Mouse (Mus musculus) neutrophil, adult 5-6 weeks (primary cell): ENCODE measurements at regions not wholly inside any gene's neighbourhood (a gene's known extent, or its start where the extent isn't known, plus 50 kb on each side); places are given as distances from the start of the nearest gene placed in this dataset.
A peak's percentile ranks its signal among the peaks of the same experiment; 100 is the strongest.

Source experiments
- ATAC-seq: fragments of 151-379, 151-347 bp; 2 replicates; pipeline ENCODE4 v1.8.0; 2017; ENCODE audit warnings: mild to moderate bottlenecking, moderate TSS enrichment; ENCODE audit not compliant: insufficient number of reproducible peaks, poor library complexity, low FRiP score, severe bottlenecking; ENCODE audit errors: extremely low read depth

- ATAC-seq: no peak
Observed at GRCm38 (mm10) chr2:45208526-45208925, 91.3 kb upstream of the Zeb2 start.

- ATAC-seq: no peak
Observed at GRCm38 (mm10) chr2:45205756-45206155, 88.6 kb upstream of the Zeb2 start.

- no peak for ATAC-seq
Observed at GRCm38 (mm10) chr2:45205211-45205610, 88.0 kb upstream of the Zeb2 start.

GRCm38 (mm10) chr2:45197955-45198631 is 80.9 kb upstream of the Zeb2 start:
- ATAC-seq: no peak

GRCm38 (mm10) chr2:45197342-45197741 is 80.1 kb upstream of the Zeb2 start:
- peak; percentile 60 for ATAC-seq

- peak; percentile 55; the same call in 1 of the 2 replicates for ATAC-seq
Observed at GRCm38 (mm10) chr2:45196511-45196910, 79.3 kb upstream of the Zeb2 start.

- ATAC-seq: peak; percentile 49
Observed at GRCm38 (mm10) chr2:45194335-45194734, 77.1 kb upstream of the Zeb2 start.

- no peak for ATAC-seq
Observed at GRCm38 (mm10) chr2:45185621-45185999, 68.4 kb upstream of the Zeb2 start.

- peak; percentile 39; the same call in 1 of the 2 replicates for ATAC-seq
Observed at GRCm38 (mm10) chr2:45184704-45185620, 67.8 kb upstream of the Zeb2 start.

- ATAC-seq: no peak
Observed at GRCm38 (mm10) chr2:45184149-45184548, 67.0 kb upstream of the Zeb2 start.

GRCm38 (mm10) chr2:45182876-45183275 is 65.7 kb upstream of the Zeb2 start:
- ATAC-seq: no peak

- no peak for ATAC-seq
Observed at GRCm38 (mm10) chr2:45181552-45181951, 64.4 kb upstream of the Zeb2 start.

GRCm38 (mm10) chr2:45178849-45179453 is 61.8 kb upstream of the Zeb2 start:
- ATAC-seq: no peak

- no peak for ATAC-seq
Observed at GRCm38 (mm10) chr2:45172382-45172781, 55.2 kb upstream of the Zeb2 start.

GRCm38 (mm10) chr2:45171520-45172173 is 54.5 kb upstream of the Zeb2 start:
- no peak for ATAC-seq

GRCm38 (mm10) chr2:45170272-45170671 is 53.1 kb upstream of the Zeb2 start:
- ATAC-seq: no peak

- no peak for ATAC-seq
Observed at GRCm38 (mm10) chr2:45169429-45170070, 52.4 kb upstream of the Zeb2 start.

GRCm38 (mm10) chr2:45168606-45169005 is 51.4 kb upstream of the Zeb2 start:
- ATAC-seq: no peak
